Mouse (Mus musculus) layer of hippocampus, postnatal 10 days (tissue): ENCODE measurements at regions not wholly inside any gene's neighbourhood (a gene's known extent, or its start where the extent isn't known, plus 50 kb on each side); places are given as distances from the start of the nearest gene placed in this dataset.
A peak's percentile ranks its signal among the peaks of the same experiment; 100 is the strongest.
"Not testable (repeated sequence)": the region's sequence is repeated elsewhere in the genome, so short reads cannot be mapped to it uniquely, and the experiment has no call there.

Experiments
- DNase-seq, 2 experiments: peaks; one replicate each; pipeline ENCODE4 v3.0.0; 2021; ENCODE audit warnings: low spot score in 2 of 2

DNA sequence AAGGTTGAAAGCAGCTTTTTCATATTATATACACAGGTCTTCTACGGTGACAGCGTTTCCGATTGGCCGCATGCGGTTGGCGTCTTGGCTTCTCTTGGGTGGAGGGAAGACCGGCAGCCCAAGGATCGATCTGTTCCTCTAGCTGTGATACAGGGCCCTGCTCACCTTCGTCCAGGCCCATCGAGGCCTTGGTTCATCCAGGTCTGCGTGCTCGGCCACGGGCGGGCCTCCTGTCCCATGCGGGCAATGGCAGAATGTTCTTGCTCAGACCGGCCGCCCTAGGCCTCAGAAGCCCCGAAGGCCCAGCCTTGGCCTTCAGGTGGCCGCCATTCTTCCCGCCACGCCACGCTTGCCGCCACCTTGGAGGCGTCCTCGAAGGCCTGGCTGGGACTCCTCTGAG is 194.4 kb upstream of the Ppp6c start:
- no peak for DNase-seq

DNA sequence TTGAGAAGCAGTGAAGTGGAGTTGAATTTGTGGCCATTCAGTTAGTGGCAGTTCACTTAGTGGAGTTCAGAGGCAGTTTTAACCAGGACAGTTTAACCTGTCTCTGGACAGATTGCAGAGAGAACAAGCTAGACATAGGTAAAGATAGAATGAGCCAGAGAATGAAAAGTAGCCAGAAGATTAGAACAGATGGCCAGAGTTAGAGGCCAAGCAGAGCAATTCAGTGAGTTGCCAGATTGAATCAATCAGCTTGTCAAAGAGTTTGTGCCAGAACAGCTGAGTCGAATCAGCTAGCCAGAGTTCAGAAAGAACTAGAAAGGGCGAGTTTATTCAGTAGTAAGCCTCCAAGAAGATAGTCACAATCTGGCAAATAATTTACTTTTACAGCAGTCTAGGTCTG is 174.1 kb upstream of the Ppp6c start:
- DNase-seq = no peak

DNA sequence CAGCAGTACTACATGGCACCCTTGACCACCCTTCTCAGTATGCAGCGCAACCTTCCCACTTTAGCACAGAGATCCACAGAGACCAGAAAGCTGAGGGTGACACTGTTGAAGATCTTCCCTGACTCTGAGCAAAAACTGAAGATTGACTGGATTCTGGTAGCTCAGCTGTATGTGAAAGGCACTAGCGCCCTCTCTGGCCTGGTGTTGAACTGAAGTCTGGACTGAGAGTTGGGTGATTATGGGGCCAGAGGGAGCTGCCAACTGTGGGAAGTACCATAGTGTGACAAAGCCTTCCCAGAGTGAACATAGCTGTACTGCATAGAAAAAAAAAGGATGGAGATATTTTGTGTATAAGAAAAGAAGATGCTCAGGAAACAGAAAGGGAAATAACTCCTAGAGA is 173.3 kb upstream of the Ppp6c start:
- DNase-seq = no peak

DNA sequence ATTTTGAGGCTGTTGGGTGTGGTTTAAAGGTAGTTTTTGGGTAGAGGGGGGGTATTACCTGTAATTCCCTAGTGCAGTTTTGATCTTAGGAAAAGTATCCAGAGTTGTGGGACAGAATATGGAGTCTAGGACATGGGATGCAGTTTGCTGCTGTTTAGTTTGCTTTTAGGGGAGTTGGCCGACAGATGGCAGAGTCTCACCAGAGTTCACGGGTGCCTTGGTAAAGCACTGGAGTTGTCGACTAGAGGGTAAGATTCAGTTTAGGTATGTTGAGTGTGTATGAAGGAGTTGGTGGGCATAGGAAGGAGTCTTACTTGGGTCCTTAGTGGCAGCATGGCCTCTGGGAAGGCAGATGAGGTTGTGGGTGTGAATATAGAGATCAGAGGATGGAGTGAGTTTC is 168.4 kb upstream of the Ppp6c start:
- DNase-seq = no peak

DNA sequence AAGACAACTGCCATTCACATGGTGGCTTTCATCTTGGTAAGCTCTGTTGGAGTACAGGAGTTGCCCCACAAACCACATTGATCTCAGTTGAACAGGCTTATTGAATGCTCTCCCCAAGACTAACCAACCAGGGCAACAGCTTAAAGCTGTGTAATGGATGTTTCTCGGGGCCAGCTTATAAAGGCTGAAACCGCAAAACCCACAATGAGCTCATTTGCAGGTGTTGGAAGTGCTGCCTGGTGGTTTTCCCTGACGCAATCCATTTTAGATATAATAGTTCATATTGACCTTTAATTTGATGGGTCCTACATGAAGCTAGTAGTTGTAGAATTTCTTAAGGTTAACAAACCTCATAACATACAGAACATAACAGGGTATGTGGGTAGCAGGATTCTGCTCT is 151.0 kb upstream of the Ppp6c start:
- DNase-seq = no peak

DNA sequence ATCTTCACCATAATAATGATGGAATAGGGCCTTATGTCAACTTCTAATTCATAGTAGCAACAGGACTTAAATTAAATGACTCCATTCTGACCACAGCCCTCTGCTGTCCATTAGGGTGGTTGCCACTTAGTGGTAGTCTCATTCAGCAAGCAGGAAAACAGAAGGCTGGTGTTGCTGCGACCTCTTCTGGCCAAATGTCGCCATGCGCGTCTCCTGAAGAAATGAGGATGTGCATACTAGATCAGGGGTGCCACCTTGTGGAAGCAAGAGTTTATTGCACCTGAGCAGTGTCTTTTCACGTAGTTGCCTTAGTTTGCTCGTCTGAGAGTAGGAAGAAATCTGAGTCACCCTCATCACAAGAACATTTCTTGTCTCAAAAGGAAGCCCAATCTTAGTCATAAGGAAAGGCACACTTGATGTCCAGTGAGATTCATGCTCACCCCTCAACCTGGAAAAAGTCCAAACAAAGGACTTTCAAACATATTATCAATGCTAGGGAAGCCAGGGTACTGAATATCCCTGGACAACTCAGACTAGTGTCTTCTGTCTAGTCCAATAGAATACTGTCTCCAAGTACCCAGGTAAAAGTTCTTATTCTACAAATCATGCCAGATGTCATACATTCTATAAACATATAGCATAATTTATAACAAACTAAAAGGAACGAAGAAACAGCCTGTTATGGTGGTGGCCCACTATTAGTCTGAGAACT is 147.0 kb upstream of the Ppp6c start:
- DNase-seq = peak; percentile 97

DNA sequence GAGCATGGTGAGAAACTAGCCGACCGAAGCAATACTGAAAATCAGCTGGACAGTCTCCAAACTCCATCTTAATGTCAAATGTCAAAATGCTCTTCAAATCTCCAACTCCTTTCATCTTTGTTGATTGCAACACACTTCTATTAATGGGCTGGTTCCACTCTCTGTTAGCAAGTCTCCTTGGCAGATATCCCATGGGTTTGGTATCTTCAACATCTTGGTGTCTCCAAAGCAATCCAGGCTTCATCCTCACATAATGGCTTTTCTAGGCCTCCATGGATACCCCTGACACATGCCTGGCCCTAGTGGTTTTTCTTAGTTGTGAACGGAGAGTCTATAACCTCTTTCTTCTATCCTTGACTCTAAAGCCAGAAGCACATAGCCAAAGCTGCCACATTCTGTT is 118.0 kb upstream of the Ppp6c start:
- no peak for DNase-seq

DNA sequence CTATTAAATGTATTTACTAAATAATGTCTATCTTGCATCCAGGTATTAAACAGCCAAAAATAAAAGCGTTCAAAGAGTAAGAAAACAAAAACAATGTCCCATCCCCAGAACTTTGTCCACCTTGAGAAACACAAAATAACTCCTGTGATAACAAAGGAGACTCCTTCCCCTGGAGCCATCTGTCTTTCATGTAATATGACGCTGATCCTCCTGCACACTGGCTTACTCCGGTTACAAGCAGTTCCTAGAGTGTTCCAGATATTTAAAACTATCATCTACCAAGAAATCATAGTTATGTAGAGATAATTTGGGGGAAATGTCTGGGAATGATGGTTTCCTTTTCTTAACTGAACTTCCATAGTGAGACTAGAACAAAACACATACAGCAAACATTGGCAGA is 114.2 kb upstream of the Ppp6c start:
- DNase-seq = no peak

DNA sequence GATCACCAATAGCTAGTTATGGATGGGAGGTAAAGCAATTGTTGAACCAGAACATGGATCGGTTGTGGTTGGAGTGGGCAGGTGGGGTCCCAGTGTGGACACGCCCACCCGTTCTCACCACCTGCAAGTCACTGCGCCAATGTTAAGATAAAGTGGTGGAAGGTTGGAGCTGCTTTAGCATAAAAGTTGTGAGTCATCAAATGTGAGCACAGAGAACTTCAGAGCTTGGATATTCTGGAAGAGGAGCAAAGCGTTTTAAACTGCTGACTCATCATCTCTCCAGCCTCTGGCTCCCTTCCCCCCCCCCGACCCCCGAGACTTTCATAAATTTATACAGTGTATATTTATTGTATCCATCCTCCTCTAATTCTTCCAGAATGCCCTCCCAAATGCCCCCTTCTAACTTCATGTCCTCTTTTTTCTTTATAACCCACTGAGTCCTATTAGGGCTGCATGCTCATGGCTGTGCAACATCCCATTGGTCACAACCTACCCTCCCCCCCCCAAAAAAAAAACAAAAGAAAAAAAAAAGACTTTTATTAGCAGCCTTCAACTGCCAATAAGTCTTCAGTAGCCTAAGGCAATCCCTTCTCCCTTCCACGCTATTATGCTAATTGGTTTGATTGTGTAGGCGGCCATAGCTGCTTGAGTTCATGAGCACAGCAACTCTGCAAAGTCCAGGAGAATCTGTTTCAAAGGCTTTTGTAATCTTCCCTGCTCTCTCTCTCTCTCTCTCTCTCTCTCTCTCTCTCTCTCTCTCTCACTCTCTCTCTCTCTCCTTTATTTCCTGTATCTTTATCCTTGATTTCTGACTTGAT is 112.8 kb upstream of the Ppp6c start:
- DNase-seq = no peak

DNA sequence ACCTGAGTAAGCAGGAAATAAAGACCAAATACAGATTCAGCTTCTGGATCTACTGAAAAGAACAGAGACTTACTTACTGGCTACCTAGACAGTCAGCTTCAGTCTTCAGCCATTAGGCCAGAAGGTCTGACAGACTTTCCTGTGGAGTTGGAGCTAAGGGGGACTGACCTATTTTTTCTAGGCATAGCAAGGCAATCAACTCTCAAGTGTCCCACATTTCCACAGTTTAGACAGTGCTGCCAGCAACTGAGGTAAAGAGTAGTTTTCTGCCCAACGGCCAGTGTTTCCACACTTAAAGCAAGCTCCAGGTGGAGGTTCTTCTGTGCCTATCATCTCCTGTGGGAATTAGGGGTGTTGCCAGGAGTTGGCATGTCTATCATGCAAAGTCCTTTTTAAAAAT is 111.3 kb upstream of the Ppp6c start:
- DNase-seq = no peak

DNA sequence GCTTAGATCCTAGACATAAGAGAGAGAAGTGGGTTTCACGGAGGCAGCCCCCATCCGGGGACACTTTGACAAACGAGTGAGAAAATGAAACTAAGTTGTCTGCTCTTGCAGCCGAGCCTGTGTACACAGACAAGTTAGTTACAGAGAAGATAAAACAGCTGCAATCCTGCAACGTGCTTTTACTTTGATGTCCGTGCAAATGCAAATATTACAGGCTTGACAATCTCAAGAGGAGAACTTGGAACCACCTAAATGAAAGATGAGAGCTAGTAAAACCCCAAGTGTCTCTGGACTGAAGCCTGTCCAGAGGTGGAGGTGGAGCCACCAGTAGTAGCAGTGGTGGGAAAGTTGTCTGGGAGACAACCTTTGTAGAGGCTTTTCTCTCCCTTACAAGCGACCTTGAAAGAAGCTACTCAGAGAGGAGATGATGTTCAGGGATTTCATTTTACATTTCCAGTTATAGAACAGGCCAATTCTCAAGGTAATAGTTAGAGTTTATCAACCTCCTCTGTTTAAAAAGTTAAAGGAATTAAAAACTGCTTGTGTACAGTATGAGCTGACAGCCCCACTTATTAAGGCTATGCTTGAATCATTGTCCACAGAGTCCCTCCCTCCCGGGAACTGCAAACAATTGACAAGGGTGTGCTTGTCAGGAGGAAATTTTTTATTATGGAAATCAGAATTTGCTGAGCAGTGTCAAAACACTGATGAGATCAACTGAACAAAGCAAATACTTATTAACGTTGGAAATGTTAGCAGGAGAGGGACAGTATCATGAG is 99.7 kb upstream of the Ppp6c start:
- DNase-seq = no peak

DNA sequence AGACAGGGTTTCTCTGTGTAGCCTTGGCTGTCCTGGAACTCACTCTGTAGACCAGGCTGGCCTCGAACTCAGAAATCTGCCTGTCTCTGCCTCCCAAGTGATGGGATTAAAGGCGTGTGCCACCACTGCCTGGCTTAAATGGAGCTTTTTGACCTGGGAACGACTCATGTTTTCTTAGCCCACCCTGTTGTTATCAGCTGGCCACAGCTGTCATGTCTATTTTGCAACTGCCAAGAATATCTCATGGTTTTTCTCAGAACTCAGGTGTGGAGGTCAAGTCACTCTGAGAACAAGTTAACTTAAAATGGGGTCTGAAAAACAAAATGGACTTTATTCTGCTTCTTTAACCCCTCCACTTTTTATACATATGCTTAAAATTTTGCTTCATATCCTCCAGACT is 98.9 kb upstream of the Ppp6c start:
- DNase-seq = not testable (repeated sequence)

DNA sequence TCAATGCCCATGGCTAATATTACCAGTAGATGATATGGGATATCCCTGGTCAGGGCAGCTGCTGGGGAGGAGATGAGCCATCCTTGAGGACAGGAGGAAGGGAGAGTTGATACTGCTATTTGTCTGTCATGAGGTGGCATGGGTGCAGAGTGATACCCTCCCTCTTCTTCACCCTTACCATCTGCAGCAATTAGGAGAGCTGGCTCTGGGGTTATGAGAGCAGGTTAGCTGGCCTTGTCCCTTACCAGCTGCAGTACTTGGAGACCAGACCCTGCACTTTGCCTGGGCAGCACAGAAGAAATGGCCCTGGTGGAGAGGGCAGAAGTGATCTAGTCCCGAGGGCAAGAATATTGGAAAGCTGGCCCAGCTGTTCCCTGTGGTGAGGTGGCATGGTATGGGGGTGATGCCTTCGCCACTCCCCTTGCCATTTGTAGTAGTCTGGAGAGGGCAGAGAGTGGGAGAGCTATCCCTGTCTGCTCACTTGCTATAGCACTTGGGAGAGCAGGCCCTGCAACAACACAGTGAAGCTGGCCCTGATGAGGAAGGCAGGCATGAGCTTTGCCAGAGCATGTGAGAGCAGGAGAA is 73.6 kb upstream of the Ppp6c start:
- no peak for DNase-seq

DNA sequence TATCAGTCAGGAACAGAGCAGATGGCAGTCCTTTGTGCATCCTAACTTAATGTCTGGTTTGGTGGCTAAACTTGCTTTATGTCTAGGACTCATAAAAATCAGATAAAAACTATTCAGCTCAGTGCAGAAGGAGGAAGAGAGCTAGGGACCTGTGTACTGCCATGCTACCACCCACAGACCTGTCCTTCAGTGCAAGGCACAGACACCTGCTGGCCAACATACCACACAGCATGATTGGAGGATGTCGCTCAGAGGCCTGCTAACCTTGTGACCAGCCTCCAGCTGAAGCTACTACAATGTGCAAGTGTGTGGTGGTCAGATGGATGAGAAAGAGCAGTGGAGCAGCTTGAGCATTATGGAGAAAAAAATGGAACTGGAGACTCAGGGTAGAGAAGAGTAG is 73.0 kb upstream of the Ppp6c start:
- DNase-seq = no peak

DNA sequence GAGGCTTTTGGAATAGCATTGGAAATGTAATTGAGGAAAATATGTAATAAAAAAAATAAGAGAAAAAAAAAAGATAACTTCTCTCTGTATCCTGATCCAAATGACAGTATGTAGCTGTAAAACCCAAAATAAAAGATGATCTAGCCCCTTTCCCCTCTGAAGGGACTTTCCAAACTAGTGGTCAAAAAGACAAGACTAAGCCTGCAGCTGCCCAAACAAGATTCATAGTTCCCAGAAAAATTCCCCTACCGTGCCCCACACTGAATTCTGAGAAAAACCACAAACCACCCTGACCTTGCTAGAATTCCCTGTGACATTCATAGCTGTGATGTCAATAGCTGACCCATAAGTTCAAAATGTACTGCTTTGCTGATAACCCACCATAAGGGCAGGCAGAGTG is 69.2 kb upstream of the Ppp6c start:
- DNase-seq = no peak

DNA sequence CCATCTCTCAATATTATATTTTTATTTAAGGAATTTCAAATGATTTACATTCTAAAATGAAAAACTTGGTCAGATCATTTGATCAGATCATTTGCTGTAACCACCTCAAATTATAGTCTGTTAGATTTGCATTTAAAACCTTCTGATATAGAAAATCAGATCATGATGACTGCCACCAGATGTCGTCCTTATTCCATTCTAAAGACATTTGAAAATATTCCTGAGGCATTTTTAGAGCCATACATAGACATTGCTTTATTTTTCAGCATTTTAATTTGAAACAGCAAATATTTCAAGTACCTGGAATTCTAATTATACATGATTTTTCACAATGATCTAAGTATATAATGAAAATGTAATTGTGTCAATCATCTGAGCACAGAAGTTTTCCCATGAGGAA is 52.0 kb upstream of the Ppp6c start:
- DNase-seq = no peak
